Mouse (Mus musculus): ENCODE results near the gene Trappc3.
"Not testable (repeated sequence)": the region's sequence is repeated elsewhere in the genome, so short reads cannot be mapped to it uniquely, and the experiment has no call there.

Gene Trappc3

DNA sequence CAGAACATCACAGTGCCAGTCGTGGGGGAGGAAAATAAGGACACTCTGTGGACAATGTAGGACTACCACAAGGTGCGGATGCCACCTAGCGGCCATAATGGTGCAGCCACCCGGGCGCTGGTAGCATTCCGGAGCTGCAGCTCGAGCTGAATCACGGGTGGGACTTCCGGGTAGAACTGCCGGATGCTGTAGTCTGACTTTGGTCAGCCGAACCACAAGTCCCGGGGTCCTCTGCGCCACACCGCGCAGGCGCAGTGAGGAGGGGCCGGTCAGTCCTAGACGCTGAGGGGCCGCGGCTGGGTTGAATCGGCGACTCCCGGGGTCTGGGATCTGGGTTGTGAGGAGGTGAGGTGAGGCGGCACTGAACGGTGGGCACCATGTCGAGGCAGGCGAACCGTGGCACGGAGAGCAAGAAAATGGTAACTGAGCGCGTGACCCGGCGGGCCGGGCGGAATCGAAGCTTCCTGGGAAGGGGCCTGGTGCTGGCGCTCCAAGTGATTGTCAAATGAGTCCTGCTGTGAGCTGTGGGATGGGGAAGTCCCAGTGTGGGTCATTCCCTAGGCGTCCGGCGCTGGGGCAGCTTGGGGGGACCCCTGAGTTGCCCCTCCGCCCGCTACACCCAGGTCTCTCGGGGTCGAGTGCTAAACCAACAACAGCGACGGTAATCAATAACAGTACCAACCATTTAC is at the start of gene Trappc3:
TSS of gene Trappc3 (plus strand) at position 207 of the 689 bp plus-strand sequence.
- DNase-seq (ENCODE audit: low spot score in 2 of 2): peak; percentile 99 to 100

DNA sequence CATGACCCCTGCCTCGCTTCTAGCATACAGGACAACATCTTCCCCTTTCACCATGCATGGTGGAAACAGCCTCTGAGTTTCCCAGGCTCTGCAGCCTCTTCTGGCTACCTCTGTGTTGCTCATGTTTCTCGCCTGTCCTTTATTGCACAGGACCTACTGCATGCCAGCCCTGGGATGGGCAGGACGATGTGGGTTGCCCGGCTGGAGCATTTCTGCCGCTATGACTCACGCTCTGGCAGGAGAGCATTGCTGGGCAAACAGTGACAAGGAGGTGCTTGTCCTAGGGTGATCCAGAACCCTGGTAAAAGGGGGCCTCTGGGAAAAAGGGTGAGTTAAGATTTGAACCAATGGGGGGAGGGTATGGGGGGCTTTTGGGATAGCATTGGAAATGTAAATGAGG is 44.4 kb upstream of the Trappc3 start:
- no peak for DNase-seq (ENCODE audit: low spot score in 2 of 2)

DNA sequence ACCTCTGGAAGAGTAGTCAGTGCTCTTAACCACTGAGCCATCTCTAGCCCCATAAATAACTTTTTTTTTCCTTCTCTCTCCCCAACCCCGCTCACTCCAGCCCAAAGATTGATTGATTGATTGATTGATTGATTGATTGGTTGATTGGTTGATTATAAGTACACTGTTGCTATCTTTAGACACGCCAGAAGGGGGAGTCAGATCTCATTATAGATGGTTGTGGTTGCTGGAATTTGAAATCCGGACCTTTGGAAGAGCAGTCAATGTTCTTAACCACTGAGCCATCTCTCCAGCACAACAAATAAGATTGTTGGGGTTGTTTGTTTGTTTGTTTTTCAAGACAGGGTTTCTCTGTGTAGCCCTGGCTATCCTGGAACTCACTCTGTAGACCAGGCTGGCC is 42.6 kb upstream of the Trappc3 start:
- DNase-seq (ENCODE audit: low spot score in 2 of 2): not testable (repeated sequence)

DNA sequence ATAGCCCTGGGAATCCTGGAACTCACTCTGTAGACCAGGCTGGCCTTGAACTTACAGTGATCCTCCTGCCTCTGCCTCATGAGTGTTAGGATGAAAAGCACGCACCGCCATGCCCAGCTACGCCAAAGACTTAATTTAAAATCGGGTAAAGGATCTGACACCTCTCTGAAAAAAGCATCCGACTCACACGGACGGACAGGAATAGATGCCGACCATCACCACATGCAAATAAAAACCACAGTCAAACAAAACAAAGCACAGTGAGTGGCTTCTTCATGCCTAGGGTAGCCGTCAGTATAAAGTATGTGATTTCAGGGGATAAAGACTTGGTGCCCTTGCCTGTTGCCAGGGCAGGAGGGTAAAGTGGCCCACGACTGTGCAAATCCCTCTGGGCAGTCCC is 42.1 kb upstream of the Trappc3 start:
- no peak for DNase-seq (ENCODE audit: low spot score in 2 of 2)

DNA sequence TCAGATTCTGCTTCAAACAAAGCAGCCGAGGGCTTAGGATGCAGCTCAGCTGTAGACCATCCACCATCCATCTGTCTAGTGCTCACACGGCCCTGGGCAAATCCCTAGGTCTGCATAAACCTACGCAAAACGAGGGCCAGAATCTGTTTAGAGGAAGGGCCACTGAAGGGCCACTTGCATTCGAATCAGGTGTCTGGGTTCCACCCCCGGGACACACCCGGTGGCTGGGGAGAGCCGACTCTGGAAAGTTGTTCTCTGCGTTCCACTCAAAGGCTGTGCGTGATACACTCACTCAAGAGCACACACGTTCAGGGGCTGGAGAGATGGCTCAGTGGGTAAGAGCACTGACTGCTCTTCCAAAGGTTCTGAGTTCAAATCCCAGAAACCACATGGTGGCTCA is 39.5 kb upstream of the Trappc3 start:
- DNase-seq (ENCODE audit: low spot score in 2 of 2): no peak

DNA sequence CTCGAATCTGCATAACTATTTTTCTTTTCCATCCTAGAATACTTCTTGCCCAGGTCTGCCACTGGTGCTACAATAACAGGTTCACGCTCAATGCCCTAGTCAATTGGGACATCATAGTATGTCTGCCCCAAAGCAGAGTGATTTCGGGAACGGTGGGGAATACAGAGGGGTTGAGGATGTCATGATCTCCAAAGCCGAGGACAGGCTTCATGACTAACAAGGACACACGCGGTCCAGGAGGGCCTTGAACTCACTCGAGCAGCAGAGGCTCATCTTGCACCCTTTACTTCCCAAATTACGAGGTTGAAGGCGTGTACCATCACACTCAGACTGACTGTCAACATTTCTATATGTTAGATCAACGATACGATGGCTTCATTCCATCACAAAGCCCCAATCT is 35.5 kb upstream of the Trappc3 start:
- DNase-seq (ENCODE audit: low spot score in 2 of 2): no peak

DNA sequence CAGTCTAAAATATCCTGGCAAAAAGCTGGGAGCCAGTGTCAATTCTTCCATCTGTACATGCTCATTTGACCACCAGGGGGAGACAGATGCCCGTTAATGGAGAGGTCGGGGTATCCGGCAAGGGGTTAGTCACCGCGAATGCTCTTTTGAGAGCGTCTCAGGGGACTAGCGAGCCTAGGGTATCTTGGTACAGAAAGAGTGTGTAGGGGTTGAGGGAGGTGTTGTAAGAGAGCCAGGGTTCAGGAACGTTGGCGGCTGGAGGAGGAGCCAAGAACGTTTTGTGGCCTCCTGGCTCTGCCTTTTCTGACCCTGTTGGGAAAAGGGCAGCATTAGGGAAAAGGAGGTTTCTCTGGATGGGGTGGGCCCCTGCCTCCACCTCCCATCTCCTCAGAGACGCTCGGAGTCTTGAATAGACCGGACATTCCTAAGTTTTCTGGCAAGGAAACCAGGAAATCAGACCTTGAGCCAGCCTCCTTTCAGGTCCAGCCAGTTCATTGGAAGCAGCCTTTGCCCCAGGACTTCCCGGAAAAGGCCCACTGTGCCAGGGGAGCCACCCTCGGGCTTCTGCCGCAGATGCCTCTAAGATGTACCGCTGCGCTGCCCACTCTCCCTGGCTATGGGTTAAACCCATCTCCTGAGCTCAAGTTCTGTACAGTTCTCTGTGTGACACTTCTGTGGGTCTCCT is 34.9 kb upstream of the Trappc3 start:
- DNase-seq (ENCODE audit: low spot score in 2 of 2): peak; percentile 88 to 94

DNA sequence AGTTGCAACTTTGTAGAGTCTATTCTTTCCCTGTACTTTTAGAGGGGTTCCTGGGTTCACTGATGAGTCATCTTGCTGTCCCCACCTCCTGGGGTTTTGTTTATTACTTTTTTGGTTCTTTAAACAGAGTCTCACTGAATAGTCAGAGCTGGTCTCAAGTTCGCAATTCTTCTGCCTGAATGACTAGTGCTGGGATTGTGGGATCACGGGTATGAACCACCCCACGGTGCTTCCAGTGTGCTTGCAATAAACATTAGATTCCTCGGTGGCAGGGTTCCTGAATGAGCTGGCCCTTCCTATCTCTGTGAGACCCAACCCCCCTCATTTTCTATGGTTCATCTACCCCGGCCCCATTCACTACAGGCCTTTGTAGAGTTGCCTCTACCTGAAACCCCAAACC is 34.0 kb upstream of the Trappc3 start:
- no peak for DNase-seq (ENCODE audit: low spot score in 2 of 2)

DNA sequence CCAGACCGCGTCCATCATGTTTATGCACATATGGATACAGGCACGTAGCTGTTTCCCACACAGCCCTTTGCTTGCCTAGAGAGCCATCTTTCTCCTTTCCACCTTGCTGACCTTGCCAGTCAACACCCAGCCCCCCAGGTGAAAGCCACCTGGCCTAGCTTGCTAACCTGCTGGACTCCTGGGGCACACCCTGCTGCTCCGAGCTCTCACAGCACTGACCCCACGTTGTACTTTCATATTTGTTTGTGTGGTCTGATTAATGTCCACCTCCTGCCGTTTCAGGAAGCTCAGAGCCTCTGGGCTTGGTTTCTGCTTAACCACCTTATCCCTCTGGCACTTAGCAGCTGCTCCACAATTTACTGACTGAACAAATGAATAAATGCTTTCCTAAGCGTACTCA is 32.2 kb upstream of the Trappc3 start:
- no peak for DNase-seq (ENCODE audit: low spot score in 2 of 2)

DNA sequence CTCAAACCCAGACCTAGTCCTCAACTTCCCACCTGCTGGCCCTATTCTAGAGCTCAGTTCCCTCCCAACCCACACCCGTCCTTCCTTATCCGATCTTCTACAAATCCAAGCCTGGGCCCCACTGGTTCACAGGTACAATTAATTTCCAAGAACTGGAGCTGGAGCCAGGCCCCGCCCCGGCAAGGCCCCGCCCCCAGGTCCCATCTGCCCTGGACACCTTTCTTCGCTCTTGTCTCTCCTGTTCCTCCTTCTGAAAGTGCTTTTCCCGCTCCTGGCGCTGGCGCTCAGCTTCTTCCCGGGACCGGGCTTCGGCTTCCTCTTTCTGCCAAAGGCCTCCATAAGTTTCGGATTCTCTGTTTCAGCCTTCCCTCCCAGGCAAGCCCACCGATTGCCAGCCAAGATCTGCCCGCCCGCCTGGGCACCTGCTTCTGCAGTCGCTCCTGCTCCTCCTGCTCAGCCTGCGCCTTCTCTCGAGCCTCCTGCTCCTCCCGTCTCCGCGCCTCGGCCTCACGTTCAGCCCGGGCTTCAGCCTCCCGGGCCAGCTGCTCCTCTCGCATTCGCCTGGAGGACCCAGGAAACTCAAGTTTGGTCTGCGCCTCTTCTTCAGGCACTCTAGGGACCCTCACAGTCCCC is 28.3 kb upstream of the Trappc3 start:
- no peak for DNase-seq (ENCODE audit: low spot score in 2 of 2)

DNA sequence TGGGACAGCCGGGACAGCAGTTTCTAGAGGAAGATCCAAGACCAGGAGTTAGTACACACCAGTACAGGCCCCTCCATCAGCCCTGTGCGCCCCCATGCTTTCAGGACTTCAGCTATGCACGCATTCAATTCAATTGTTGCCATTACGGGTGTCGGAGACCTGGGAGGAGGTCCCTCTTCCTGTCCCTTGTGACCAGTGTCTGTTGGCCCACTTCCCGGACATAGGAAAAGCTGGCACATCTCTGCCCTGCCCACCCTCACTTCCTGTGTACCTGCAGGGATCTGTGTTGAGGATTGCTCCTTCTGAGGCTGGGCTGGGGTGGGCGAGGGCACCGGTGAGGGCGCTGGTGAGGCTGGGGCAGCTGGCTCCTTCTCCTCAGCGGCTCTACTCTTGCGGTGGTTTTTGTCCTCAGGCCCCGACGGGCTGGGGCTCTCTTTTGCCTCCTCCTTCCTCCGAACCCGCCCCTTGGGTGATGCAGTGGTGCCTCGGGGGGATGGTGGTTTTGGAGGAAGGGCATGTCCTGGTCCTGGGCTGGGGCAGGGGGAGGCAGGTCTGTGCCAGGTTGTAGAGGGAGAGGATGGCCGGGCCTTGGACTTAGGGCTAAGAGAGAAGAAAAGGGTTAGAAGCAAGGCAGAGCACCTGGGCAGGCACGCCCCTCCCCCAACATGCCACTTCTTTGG is 27.5 kb upstream of the Trappc3 start:
- no peak for DNase-seq (ENCODE audit: low spot score in 2 of 2)

DNA sequence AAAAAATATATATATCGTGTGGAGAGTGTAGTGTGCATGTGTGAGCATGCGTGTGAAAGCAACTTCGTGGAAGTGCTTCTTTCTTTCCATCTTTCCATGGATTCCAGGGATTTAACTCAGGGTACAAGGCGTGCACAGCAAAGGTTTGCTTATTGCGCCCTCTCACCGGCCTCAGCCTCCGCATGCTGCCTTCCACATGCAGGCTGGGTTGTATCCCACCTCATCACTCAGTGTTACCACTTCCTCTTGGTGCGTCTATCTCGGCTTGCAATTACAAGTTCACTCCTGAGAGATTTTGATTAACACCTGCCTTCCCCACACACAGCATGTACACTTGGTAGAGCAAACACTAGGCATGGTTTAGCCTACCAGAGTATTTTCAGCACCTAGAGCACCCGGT is 26.9 kb upstream of the Trappc3 start:
- no peak for DNase-seq (ENCODE audit: low spot score in 2 of 2)

DNA sequence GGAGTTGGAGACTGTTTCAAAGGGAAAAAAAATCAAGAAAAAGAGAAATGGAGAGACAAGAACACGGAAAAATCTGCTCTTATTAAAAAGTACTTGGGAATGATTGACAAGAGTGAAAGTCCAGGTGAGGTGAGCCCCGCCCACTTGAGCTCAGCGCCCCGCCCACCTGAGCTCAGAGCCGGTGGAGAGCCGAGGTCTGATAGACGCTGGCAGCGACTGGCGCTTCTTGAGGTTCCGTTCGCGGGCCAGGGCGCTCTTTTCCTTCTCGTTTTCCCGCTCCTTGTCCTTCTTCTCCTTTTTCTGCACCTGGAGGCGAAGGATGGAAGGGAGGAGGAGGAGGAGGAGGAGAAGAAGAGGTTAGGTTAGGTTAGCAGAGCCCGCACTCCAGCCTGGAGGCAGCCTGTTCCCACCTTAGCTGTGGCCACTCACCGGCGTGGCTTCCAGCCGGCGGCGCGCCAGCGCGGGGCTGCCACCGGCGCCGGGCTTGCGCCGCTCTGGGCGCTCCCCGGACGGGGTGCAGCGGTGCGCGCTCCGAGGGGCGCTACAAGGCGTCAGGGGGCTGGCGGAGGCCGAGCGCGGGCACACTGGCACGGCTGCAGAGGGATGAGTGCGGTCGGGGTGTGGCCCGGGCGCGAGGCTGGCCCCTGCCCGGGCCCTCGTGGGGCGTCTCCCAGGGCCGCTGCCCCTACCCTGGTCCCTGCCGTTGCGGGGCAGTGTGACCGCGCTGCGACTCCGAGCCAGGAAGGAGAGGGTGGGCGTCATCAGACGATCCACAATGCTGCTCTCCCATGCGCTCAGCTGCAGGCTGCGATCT is 25.5 kb upstream of the Trappc3 start:
- DNase-seq (ENCODE audit: low spot score in 2 of 2): no peak

DNA sequence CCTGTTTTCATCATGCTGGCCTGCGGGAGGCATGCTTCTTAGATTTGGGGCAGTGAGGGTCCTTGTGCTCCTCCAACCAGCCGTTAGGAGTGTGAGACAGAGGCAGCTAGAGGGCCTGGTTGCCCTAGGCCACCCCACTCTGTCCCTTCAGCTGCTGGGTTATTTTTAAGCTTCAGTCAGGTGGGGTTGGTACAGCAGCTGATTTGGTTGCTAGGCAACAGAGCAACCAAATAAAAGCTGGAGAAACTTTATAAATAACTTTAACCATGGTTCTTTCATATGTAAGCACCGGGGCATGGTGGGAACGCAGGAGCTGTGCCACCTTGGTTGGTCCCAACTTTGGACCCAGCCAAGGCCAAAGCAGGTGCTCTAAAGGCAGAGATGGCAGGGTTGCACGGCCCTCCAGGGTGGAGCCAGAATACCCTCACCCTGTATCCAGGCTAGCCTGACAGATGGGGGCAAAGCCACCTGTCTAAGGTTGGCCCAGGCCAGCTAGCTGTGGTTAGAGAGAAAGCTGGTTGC is 24.3 kb upstream of the Trappc3 start:
- DNase-seq (ENCODE audit: low spot score in 2 of 2): no peak

DNA sequence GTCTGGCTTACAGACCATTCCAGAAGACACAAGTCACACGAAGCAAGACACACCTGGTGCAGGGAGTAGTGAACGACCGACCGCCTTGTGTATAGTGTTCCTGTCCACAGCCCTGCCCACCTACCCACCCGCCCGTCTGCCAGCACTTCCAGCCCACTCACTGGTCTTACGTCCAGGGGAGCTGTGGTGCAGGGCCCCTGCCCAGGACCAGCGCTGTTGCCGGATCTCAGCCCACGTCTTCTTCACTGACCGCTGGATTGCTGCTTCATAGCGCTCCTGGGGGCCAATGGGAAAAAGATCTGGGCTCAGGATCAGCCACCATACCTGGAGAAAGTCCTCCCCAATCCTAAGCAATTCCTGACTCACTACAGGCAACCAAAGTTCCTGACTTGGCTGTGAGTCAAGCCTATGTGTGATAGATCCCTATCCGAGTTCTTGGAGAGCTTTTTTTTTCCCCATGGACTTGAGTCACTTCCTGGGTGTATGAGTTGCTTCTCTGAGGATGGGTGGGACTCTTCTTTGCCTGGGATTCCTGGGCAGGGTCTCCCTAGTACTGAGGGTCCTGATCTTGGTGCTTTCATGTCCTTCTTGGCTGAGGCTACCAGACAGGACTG is 22.2 kb upstream of the Trappc3 start:
- DNase-seq (ENCODE audit: low spot score in 2 of 2): no peak

DNA sequence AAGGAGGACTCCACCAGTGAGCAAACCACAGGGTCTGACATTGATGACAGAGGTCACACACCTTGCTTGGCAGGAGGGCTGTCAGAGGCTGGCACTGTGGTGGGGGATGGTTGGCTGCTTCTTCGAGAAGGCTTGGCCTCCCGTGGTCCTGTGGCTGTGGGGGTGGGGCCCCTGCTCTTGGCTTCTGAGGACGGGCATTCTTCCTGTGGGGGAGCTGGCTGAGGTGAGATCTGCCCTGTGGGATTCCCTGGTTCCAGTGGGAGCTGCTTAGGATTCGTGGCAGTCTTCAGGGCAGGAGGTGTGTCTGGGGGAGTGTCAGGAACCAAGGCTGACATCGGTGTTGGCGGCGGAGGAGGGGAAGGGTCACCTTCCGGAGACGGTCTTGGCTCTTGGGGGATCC is 20.2 kb upstream of the Trappc3 start:
- no peak for DNase-seq (ENCODE audit: low spot score in 2 of 2)

DNA sequence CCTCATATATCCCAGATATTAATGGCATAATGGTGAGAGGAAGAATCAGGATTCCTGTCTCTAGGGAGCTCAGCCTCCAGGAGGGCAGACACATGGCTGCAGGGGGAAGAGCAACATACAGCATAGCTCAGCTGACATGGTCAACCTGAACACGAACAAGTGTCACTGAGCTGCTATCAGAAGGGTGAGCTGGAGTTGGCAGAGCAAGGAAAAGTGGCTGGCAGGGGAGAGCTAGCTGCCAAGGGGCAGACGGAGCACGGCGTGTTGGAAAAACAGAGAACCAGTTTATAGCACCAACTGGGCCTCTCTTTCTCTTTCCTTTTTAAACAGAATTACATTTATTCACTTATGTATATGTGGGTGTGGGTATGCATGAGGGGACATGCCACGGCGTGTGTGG is 19.6 kb upstream of the Trappc3 start:
- DNase-seq (ENCODE audit: low spot score in 2 of 2): no peak

DNA sequence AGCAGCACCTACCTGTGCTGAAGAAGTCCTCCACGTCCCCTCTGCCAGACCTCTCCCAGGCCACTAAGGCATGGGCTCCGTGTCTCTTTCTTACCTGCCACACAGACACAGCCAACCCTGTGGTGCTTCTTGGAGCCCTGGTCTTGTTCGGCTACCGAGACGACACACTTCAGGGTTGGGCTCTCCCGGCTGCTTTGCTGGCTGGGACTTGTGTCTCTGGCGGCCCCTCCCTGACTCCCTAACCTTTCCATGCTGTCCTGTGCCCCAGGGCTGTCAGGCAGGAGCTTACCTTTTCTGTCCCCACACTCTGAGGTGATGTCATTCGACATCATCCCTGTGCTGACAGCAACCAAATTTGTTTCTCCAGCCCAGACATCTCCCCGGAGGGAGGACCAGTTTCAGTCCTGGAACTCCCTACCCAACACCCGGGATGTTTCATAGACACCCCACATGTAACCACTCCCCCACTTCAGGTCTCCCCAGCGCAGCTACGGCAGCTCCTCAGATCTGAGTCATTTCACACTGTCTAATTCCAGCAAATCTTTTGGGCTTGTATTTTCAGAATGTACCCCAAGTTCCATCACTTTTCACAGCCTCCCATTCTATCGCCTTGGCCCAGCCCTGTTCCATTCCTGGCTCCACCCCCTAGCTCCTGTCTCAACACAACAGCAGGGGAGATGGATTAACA is 15.8 kb upstream of the Trappc3 start:
- DNase-seq (ENCODE audit: low spot score in 2 of 2): no peak

DNA sequence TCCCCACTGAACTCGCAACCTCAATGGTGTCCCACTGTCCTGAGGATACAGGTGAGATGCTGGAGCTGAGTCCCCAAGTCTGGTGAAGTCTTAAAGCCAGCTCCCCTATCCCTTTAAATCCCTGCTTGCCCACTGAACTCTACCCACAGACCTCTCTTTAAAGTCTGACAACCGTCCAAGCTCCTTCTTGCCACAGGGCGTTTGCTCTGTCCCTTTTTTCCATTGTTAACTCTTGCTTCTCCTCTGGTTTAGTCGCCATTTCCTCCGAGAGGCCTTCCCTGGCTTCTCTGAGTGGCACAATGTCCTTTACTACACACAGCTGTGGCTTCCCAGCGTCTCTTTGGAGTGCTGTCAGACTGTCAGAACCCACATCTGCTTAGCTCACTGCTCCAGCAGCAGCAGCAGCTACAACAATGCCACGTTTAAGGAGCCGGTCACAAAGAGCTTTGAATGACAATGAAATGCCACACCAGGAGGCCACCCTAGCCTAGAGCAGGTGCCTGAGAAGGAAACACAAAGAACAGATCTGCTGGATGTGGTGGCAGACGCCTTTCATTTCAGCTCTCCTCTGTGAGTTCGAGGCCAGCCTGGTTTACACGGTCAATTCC is 13.8 kb upstream of the Trappc3 start:
- DNase-seq (ENCODE audit: low spot score in 2 of 2): no peak

DNA sequence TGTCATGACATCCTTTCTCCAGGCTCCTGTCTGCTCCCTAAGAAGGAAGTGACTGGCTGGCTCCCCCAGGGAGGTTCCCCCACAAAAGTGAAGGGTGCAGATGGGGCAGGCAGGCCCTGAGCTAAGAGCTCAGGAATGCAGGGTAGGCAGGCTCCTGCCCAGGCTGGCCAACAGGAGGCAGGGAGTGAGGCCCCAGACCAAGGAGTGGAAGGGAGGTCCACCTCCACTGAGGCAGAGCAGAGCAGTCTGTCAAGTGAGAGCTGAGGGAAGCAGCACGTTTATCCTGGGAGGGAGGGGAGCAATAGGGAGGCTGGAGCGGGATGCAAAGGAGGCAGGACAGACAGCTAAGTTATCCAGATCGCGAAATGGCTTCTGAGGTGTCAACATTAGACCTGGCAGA is 11.5 kb upstream of the Trappc3 start:
- no peak for DNase-seq (ENCODE audit: low spot score in 2 of 2)
